Mouse (Mus musculus) spleen, adult 2 months (tissue): ENCODE measurements around the gene Plekhg6.

Experiments used
- CTCF ChIP-seq: fragments of 200-500 bp; IDR thresholded peaks from 2 replicates; pipeline ENCODE4 v1.5.1; 2011; ENCODE audit warnings: mild to moderate bottlenecking, inconsistent platforms; ENCODE audit not compliant: insufficient read depth, insufficient read length, insufficient replicate concordance; ENCODE audit errors: extremely low read depth
- POLR2A ChIP-seq: fragments of 200-500 bp; IDR thresholded peaks from 2 replicates; pipeline ENCODE4 v1.6.1; 2011; ENCODE audit warnings: low read depth, low read length, inconsistent platforms

DNA sequence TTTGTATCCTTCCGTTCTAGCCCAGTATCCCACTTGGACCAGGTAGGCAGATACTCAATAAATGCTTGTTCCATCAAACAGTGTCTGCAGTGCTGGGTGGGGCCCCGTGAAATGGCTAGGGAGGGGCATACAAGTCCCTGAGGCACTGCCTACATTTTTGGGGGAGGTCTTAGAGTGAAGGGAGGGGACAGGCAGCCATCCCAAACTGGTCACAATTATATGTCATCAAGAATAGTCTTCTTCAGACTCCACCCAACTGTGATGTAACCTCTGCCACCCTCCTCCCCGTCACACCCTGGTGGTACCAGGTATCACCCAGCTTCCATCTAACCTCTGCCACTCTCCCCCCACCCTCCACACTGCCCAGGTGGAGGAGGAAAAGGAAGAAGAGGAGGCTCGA is 35.7 kb downstream of the Plekhg6 start:
- TF ChIP-seq CTCF (no peak), POLR2A (no peak)
